Mouse (Mus musculus) myocyte (in vitro differentiated cells): ENCODE results near the gene Gpr18. TPM values are rescaled to one million over a fixed set of nuclear protein-coding genes. Genes with fewer than 3 reads are reported as not detected.

Source experiments
- H3K27me3 ChIP-seq: one replicate; pipeline ENCODE4 v1.6.1; 2011; ENCODE audit not compliant: control insufficient read depth, insufficient read depth, insufficient read length
- H3K36me3 ChIP-seq: one replicate; pipeline ENCODE4 v1.6.1; 2011; ENCODE audit not compliant: control insufficient read depth, insufficient read depth
- H3K4me2 ChIP-seq: one replicate; pipeline ENCODE4 v1.6.1; 2011; ENCODE audit warnings: low read depth, control low read depth
- H3K4me3 ChIP-seq: one replicate; pipeline ENCODE4 v1.5.1; 2011; ENCODE audit warnings: mild to moderate bottlenecking, control low read depth, moderate library complexity
- H3K79me2 ChIP-seq: one replicate; pipeline ENCODE4 v1.6.1; 2011; ENCODE audit not compliant: control insufficient read depth, insufficient read depth
- H3ac ChIP-seq: one replicate; pipeline ENCODE4 v1.6.1; 2011; ENCODE audit not compliant: control insufficient read depth, insufficient read length
- CEBPB ChIP-seq: IDR thresholded peaks from 2 replicates; pipeline ENCODE4 v1.6.1; 2011; ENCODE audit warnings: mild to moderate bottlenecking, moderate library complexity; ENCODE audit not compliant: poor library complexity, insufficient read depth, severe bottlenecking
- E2F4 ChIP-seq: IDR thresholded peaks from one replicate; pipeline ENCODE4 v1.6.1; 2011; ENCODE audit warnings: mild to moderate bottlenecking, control low read depth, moderate library complexity; ENCODE audit not compliant: insufficient read depth
- MAX ChIP-seq: IDR thresholded peaks from one replicate; pipeline ENCODE4 v1.6.1; 2011; ENCODE audit warnings: low read depth, mild to moderate bottlenecking, control low read depth
- MYOD1 ChIP-seq, 3 experiments: IDR thresholded peaks; one replicate each; pipeline ENCODE4 v1.6.1; 2011; ENCODE audit warnings: control low read depth in 2 of 3, low read depth in 2 of 3, mild to moderate bottlenecking in 2 of 3, moderate library complexity in 1 of 3; ENCODE audit not compliant: insufficient read length in 2 of 3, control insufficient read depth in 1 of 3
- MYOG ChIP-seq, 3 experiments: IDR thresholded peaks; one replicate each; pipeline ENCODE4 v1.6.1; 2011; ENCODE audit warnings: control low read depth in 2 of 3, low read depth in 2 of 3, mild to moderate bottlenecking in 2 of 3; ENCODE audit not compliant: insufficient read length in 2 of 3, control insufficient read depth in 1 of 3, insufficient read depth in 1 of 3
- POLR2A ChIP-seq: IDR thresholded peaks from one replicate; pipeline ENCODE4 v1.6.1; 2011; ENCODE audit warnings: low read depth, mild to moderate bottlenecking, control low read depth, moderate library complexity; ENCODE audit not compliant: insufficient read length
- POLR2AphosphoS2 ChIP-seq: IDR thresholded peaks from one replicate; pipeline ENCODE4 v1.6.1; 2011; ENCODE audit warnings: low read depth, control low read depth; ENCODE audit not compliant: insufficient read length
- REST ChIP-seq: IDR thresholded peaks from one replicate; pipeline ENCODE4 v1.6.1; 2011; ENCODE audit warnings: mild to moderate bottlenecking, control low read depth, moderate library complexity; ENCODE audit not compliant: insufficient read depth, insufficient read length
- SRF ChIP-seq: IDR thresholded peaks from one replicate; pipeline ENCODE4 v1.6.1; 2011; ENCODE audit warnings: low read depth; ENCODE audit not compliant: control insufficient read depth, insufficient read length
- TCF12 ChIP-seq: IDR thresholded peaks from one replicate; pipeline ENCODE4 v1.6.1; 2011; ENCODE audit warnings: mild to moderate bottlenecking, control low read depth; ENCODE audit not compliant: poor library complexity, insufficient read depth, severe bottlenecking
- TCF3 ChIP-seq: IDR thresholded peaks from one replicate; pipeline ENCODE4 v1.6.1; 2011; ENCODE audit warnings: low read depth, control low read depth; ENCODE audit not compliant: insufficient read length
- USF1 ChIP-seq: IDR thresholded peaks from one replicate; pipeline ENCODE4 v1.6.1; 2011; ENCODE audit warnings: low read depth, mild to moderate bottlenecking, control low read depth, moderate library complexity
- polyA plus RNA-seq: library from polyadenylated mRNA; unstranded; fragments of >200 nt; fragmentation: generic; extraction: Trizol; gene quantifications from one replicate; pipeline ENCODE4 v1.2.1, GENCODE M21; 2012; ENCODE audit warnings: missing spikeins

The Gpr18 gene
- polyA plus RNA-seq, 1 experiment, result not detected

DNA sequence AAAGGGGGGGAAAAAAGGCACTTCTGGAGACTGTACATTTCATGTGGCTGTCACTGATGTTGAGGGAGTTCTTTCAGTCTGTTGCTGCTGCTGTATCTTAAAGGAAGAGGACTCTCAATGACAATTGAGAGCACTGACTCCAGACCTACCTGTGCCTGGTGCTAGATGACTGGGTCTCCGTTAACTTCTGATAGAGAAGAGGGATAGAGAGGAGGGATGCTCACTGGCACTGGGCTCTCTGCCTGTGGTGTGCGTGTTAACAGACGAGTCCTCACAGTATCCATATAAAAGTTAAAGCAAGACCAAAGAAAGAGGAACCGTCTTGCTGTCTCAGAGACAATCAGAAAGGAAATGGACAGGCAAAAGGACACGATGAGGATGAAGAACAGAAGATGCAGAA, 40.7 kb upstream of the Gpr18 start:
- no peak overlapping the region for H3ac ChIP-seq
- H3K36me3 ChIP-seq, result peaks cover 5% of the 10 kb centered on the region
- no peak overlapping the region for H3K4me2 ChIP-seq
- H3K4me3 ChIP-seq, result no peak overlapping the region
- TF ChIP-seq SRF (no peak), MYOD1 (IDR thresholded peaks at IDR 0.05; ENCODE audit: control insufficient read depth in 1 of 3, insufficient read length in 2 of 3, low read depth in 2 of 3) (no peak), E2F4 (no peak), USF1 (no peak), POLR2AphosphoS2 (no peak)
- H3K27me3 ChIP-seq, result no peaks in the 10 kb centered on the region
- no peaks in the 10 kb centered on the region for H3K79me2 ChIP-seq

DNA sequence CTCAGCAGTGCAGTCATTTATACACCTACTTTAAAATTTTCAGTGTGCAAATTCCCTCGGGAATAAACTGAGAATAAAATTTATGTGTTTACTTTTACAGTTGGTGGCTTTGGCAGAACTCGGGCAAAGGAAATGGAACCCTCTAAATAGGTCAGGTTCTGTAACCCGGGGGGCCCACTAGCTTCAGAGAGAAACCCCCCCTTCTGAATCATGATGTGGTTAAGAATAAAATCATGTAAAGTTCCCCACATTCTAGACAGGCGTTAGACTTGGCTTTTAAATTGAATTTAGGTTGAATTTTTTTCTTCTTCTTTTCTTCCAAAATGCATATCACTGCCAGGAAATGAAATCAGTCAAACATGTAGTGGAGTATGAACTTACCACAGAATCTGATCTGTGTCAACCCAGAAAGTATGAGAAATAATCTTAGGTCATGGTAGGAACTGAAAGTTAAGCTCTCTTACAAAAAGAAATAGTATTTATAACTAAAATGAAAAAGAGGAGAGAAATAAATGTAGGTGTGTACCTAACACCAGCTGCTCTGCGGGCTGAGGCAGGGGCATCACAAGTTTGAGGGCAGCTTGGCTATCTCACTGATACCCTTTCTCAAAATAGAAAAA, 39.7 kb upstream of the Gpr18 start:
- TF ChIP-seq MYOG (IDR thresholded peaks at IDR 0.05; ENCODE audit: control insufficient read depth in 1 of 3, insufficient read depth in 1 of 3, insufficient read length in 2 of 3, low read depth in 2 of 3) (no peak), MAX (no peak), E2F4 (no peak), TCF3 (no peak), REST (no peak), CEBPB (no peak), POLR2A (no peak)
- H3K79me2 ChIP-seq, result no peaks in the 10 kb centered on the region
- H3K27me3 ChIP-seq, result no peaks in the 10 kb centered on the region
- no peak overlapping the region for H3K4me3 ChIP-seq
- H3K4me2 ChIP-seq, result no peak overlapping the region
- peaks cover 5% of the 10 kb centered on the region for H3K36me3 ChIP-seq
- H3ac ChIP-seq, result no peak overlapping the region

DNA sequence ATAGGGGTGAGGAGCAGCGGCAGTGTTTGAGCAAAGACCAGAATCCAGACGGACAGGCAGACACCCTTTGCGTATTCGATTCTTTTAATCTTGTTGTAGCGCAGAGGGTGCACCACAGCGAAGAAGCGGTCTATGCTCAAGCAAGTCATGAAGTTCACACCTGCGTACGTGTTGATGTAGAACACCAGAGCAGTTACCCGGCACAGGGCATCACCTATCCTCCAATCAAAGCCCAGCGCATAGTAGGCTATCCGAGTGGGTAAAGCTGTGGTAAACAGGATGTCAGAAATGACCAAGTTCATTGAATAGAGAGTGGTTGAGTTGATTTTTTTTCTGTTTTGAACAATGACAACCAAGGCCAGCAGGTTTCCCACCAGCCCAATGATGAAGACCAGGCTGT, 39.0 kb upstream of the Gpr18 start:
- H3K79me2 ChIP-seq, result no peaks in the 10 kb centered on the region
- no peak overlapping the region for H3K4me3 ChIP-seq
- no peak overlapping the region for H3K4me2 ChIP-seq
- no peak for TF ChIP-seq REST
- no peak for TF ChIP-seq POLR2AphosphoS2
- TF ChIP-seq MYOG (IDR thresholded peaks at IDR 0.05; ENCODE audit: control insufficient read depth in 1 of 3, insufficient read depth in 1 of 3, insufficient read length in 2 of 3, low read depth in 2 of 3), result no peak
- no peak for TF ChIP-seq TCF3
- no peak for TF ChIP-seq MYOD1 (IDR thresholded peaks at IDR 0.05; ENCODE audit: control insufficient read depth in 1 of 3, insufficient read length in 2 of 3, low read depth in 2 of 3)
- TF ChIP-seq POLR2A, result no peak
- TF ChIP-seq TCF12, result no peak
- no peak for TF ChIP-seq E2F4
- no peak for TF ChIP-seq CEBPB
- no peak for TF ChIP-seq SRF
- no peak for TF ChIP-seq MAX
- no peak for TF ChIP-seq USF1
- no peaks in the 10 kb centered on the region for H3K27me3 ChIP-seq
- no peak overlapping the region for H3ac ChIP-seq
- peaks cover 5% of the 10 kb centered on the region for H3K36me3 ChIP-seq

DNA sequence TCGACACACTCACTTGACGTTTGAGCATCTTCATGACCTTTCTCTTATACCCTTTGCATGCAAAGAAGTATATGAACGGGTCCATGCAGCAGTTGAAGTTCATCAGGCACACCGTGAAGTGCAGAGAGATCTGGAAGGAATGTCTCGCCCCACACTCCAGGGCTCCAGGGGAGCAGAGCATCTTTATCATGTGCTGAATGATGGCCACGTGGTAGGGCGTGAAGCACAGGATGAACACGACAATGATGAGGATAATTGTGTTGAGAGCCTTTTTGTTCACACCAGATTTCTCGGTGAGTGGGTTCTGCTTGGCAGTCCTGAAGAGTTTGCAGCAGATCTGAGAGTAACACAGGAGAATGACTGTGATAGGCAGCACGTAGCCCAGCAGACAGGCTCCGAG, 38.5 kb upstream of the Gpr18 start:
- TF ChIP-seq TCF3 (no peak), REST (no peak), E2F4 (no peak), POLR2AphosphoS2 (no peak), TCF12 (no peak)
- Histone ChIP-seq H3K79me2 (no peaks in the 10 kb centered on the region), H3K36me3 (peaks cover 5% of the 10 kb centered on the region), H3K27me3 (no peaks in the 10 kb centered on the region), H3K4me2 (no peak overlapping the region), H3ac (no peak overlapping the region), H3K4me3 (no peak overlapping the region)

DNA sequence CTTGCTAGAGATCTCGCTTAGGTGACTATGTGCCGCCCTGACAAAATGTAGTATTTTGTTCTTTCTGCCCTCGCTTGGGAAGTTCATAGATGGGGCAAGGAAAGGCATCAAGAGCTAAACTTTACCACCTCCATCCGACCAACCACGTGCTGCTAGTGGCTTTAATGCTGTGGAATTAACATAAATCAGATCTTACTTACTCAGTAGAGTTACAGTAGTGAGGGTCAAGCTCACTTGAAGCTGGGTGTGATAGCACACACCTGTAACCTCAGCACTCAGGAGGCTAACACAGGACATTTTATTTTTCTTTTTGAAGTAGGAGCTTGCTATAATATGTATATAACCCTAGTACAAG, 36.4 kb upstream of the Gpr18 start:
- TF ChIP-seq REST, result no peak
- no peak for TF ChIP-seq TCF12
- TF ChIP-seq USF1, result no peak
- TF ChIP-seq POLR2AphosphoS2, result no peak
- TF ChIP-seq MAX, result no peak
- TF ChIP-seq MYOG (IDR thresholded peaks at IDR 0.05; ENCODE audit: control insufficient read depth in 1 of 3, insufficient read depth in 1 of 3, insufficient read length in 2 of 3, low read depth in 2 of 3), result no peak
- TF ChIP-seq SRF, result no peak
- no peak for TF ChIP-seq CEBPB
- TF ChIP-seq POLR2A, result no peak
- no peak for TF ChIP-seq MYOD1 (IDR thresholded peaks at IDR 0.05; ENCODE audit: control insufficient read depth in 1 of 3, insufficient read length in 2 of 3, low read depth in 2 of 3)
- no peak for TF ChIP-seq E2F4
- no peak for TF ChIP-seq TCF3
- Histone ChIP-seq H3K4me2 (no peak overlapping the region), H3K79me2 (no peaks in the 10 kb centered on the region), H3K27me3 (no peaks in the 10 kb centered on the region), H3K36me3 (peaks cover 5% of the 10 kb centered on the region), H3ac (no peak overlapping the region), H3K4me3 (no peak overlapping the region)
